Mouse (Mus musculus) liver, embryonic 15.5 days (tissue): ENCODE results near the gene Kank2. TPM values are rescaled to one million over a fixed set of nuclear protein-coding genes. Genes with fewer than 3 reads are reported as not detected.

ENCODE experiments used
- ATAC-seq: fragments of 200-750 bp; cut with Nextera tagmentation; 2 replicates; pipeline ENCODE4 v1.8.0; 2017; ENCODE audit warnings: moderate number of reproducible peaks, mild to moderate bottlenecking, moderate library complexity; ENCODE audit not compliant: insufficient read depth
- H3K27ac ChIP-seq: fragments of 300-500 bp; sonication (generic); replicated peaks from 2 replicates; pipeline ENCODE4 v1.5.1; 2015; ENCODE audit warnings: mild to moderate bottlenecking, inconsistent platforms
- H3K27me3 ChIP-seq: fragments of 300-500 bp; sonication (generic); 2 replicates; pipeline ENCODE4 v1.6.1; 2015; ENCODE audit warnings: mild to moderate bottlenecking, inconsistent platforms
- H3K36me3 ChIP-seq: fragments of 300-500 bp; sonication (generic); replicated peaks from 2 replicates; pipeline ENCODE4 v1.6.1; 2015; ENCODE audit warnings: moderate library complexity, mild to moderate bottlenecking, inconsistent platforms
- H3K4me1 ChIP-seq: fragments of 300-500 bp; sonication (generic); replicated peaks from 2 replicates; pipeline ENCODE4 v1.6.1; 2015; ENCODE audit warnings: inconsistent platforms
- H3K4me2 ChIP-seq: fragments of 300-500 bp; sonication (generic); 2 replicates; pipeline ENCODE4 v1.6.1; 2015; ENCODE audit warnings: moderate library complexity, mild to moderate bottlenecking, inconsistent platforms
- H3K4me3 ChIP-seq: fragments of 300-500 bp; sonication (generic); replicated peaks from 2 replicates; pipeline ENCODE4 v1.5.1; 2015; ENCODE audit warnings: mild to moderate bottlenecking, inconsistent platforms
- H3K9ac ChIP-seq: fragments of 300-500 bp; sonication (generic); 2 replicates; pipeline ENCODE4 v1.6.1; 2015; ENCODE audit warnings: moderate library complexity, mild to moderate bottlenecking, inconsistent platforms
- H3K9me3 ChIP-seq: fragments of 300-500 bp; sonication (generic); replicated peaks from 2 replicates; pipeline ENCODE4 v1.6.1; 2016; ENCODE audit warnings: inconsistent platforms
- WGBS: fragments of 180-500 bp; shearing (Covaris S2); methylation state at CpG from one replicate; pipeline ENCODE4 v1.1.7; 2015; ENCODE audit warnings: mixed read lengths; ENCODE audit not compliant: insufficient replicate concordance; 5-methylcytosine and 5-hydroxymethylcytosine counted together
- polyA plus RNA-seq: library from polyadenylated mRNA; unstranded; fragments of >200 nt; fragmentation: Nextera tagmentation; extraction: Ambion mirVana; gene quantifications from 2 replicates; pipeline ENCODE4 v1.2.1, GENCODE M21; 2015

The Kank2 gene
- 4.8 and 5.5 TPM in 2 replicates for polyA plus RNA-seq

- Histone ChIP-seq H3K4me2 (peak within 1 kb of the TSS; percentile 86), H3K36me3 (peaks cover 20% of the 10 kb centered on the region), H3K4me1 (peaks cover 43% of the 10 kb centered on the region), H3K9ac (peak within 1 kb of the TSS; percentile 64), H3K9me3 (no peaks in the 10 kb centered on the region), H3K27me3 (peaks cover 25% of the 10 kb centered on the region), H3K4me3 (peak within 1 kb of the TSS; percentile 69), H3K27ac (peak within 1 kb of the TSS; percentile 83)
- peak; percentile 74 for ATAC-seq
- under 1% methylated on average over 52 of the region's 52 CpGs for WGBS
These were observed at the start of gene Kank2 for GRCm38 (mm10) chr9:21798345-21799009. Gene Kank2 (minus strand): TSS chr9:21798744.

GRCm38 (mm10) chr9:21847926-21848325 is 49.4 kb upstream of the Kank2 start:
- Histone ChIP-seq H3K27ac (peak overlapping the region; percentile 55; the same call in 1 of the 2 replicates), H3K4me3 (no peak overlapping the region), H3K4me1 (peaks cover 29% of the 10 kb centered on the region), H3K4me2 (no peak overlapping the region), H3K9me3 (no peaks in the 10 kb centered on the region), H3K27me3 (no peaks in the 10 kb centered on the region; the same call in 1 of the 2 replicates), H3K36me3 (no peaks in the 10 kb centered on the region), H3K9ac (no peak overlapping the region)
- 37% methylated on average over 10 of the region's 10 CpGs for WGBS
- no peak for ATAC-seq

- peaks cover 24% of the 10 kb centered on the region for H3K4me1 ChIP-seq
- H3K9ac ChIP-seq: no peak overlapping the region
- WGBS: 37% methylated on average over 3 of the region's 3 CpGs
These were observed 48.9 kb upstream of the Kank2 start for GRCm38 (mm10) chr9:21847425-21847824.

GRCm38 (mm10) chr9:21846755-21847341 is 48.3 kb upstream of the Kank2 start:
- 30% methylated on average over 11 of the region's 11 CpGs for WGBS
- Histone ChIP-seq H3K27ac (no peak overlapping the region; the same call in 1 of the 2 replicates), H3K4me3 (no peak overlapping the region), H3K36me3 (no peaks in the 10 kb centered on the region), H3K4me1 (peaks cover 18% of the 10 kb centered on the region), H3K9ac (no peak overlapping the region), H3K27me3 (no peaks in the 10 kb centered on the region; the same call in 1 of the 2 replicates), H3K4me2 (no peak overlapping the region), H3K9me3 (no peaks in the 10 kb centered on the region)
- ATAC-seq: 0 out of 2 replicates have a peak, but pooled peaks have one; percentile 16

More at GRCm38 (mm10) chr9:21847425-21847824, 48.9 kb upstream of the Kank2 start:
- H3K4me3 ChIP-seq: no peak overlapping the region
- ATAC-seq: no peak
- H3K27ac ChIP-seq: peak overlapping the region; percentile 55; the same call in 1 of the 2 replicates
- H3K36me3 ChIP-seq: no peaks in the 10 kb centered on the region
- H3K9me3 ChIP-seq: no peaks in the 10 kb centered on the region
- H3K27me3 ChIP-seq: no peaks in the 10 kb centered on the region; the same call in 1 of the 2 replicates
- H3K4me2 ChIP-seq: no peak overlapping the region

- Histone ChIP-seq H3K9me3 (no peaks in the 10 kb centered on the region), H3K27ac (no peak overlapping the region), H3K27me3 (no peaks in the 10 kb centered on the region), H3K36me3 (no peaks in the 10 kb centered on the region), H3K4me2 (no peak overlapping the region), H3K4me1 (peaks cover 14% of the 10 kb centered on the region), H3K9ac (no peak overlapping the region), H3K4me3 (no peak overlapping the region)
- ATAC-seq: no peak
- WGBS: 40% methylated on average over 14 of the region's 14 CpGs
These were observed 47.0 kb upstream of the Kank2 start for GRCm38 (mm10) chr9:21845381-21846080.

- H3K27ac ChIP-seq: no peak overlapping the region
- H3K9me3 ChIP-seq: no peaks in the 10 kb centered on the region
- no peak overlapping the region for H3K4me3 ChIP-seq
- WGBS: 55% methylated on average over 6 of the region's 6 CpGs
- no peaks in the 10 kb centered on the region for H3K27me3 ChIP-seq
- peaks cover 11% of the 10 kb centered on the region for H3K4me1 ChIP-seq
- ATAC-seq: no peak
- no peaks in the 10 kb centered on the region for H3K36me3 ChIP-seq
- no peak overlapping the region for H3K9ac ChIP-seq
- H3K4me2 ChIP-seq: no peak overlapping the region
These were observed 44.5 kb upstream of the Kank2 start for GRCm38 (mm10) chr9:21843086-21843485.

- no peak overlapping the region for H3K4me2 ChIP-seq
- no peaks in the 10 kb centered on the region for H3K9me3 ChIP-seq
- H3K27ac ChIP-seq: no peak overlapping the region
- H3K27me3 ChIP-seq: no peaks in the 10 kb centered on the region
- peaks cover 7% of the 10 kb centered on the region for H3K4me1 ChIP-seq
- no peak for ATAC-seq
- 48% methylated on average over 5 of the region's 5 CpGs for WGBS
- no peak overlapping the region for H3K9ac ChIP-seq
- H3K36me3 ChIP-seq: peaks cover 4% of the 10 kb centered on the region
- H3K4me3 ChIP-seq: no peak overlapping the region
These were observed 43.8 kb upstream of the Kank2 start for GRCm38 (mm10) chr9:21842391-21842790.

GRCm38 (mm10) chr9:21841340-21841739 is 42.8 kb upstream of the Kank2 start:
- H3K27me3 ChIP-seq: no peaks in the 10 kb centered on the region
- peaks cover 7% of the 10 kb centered on the region for H3K4me1 ChIP-seq
- no peak overlapping the region for H3K4me2 ChIP-seq
- ATAC-seq: no peak
- no peak overlapping the region for H3K4me3 ChIP-seq
- H3K9ac ChIP-seq: no peak overlapping the region
- 76% methylated on average over 6 of the region's 6 CpGs for whole genome bisulfite sequencing
- no peak overlapping the region for H3K27ac ChIP-seq
- H3K36me3 ChIP-seq: peaks cover 4% of the 10 kb centered on the region
- H3K9me3 ChIP-seq: no peaks in the 10 kb centered on the region

- H3K4me2 ChIP-seq: no peak overlapping the region
- no peaks in the 10 kb centered on the region for H3K27me3 ChIP-seq
- WGBS: 41% methylated on average over 8 of the region's 8 CpGs
- no peaks in the 10 kb centered on the region for H3K9me3 ChIP-seq
- no peak overlapping the region for H3K4me3 ChIP-seq
- peaks cover 4% of the 10 kb centered on the region for H3K36me3 ChIP-seq
- peaks cover under 1% of the 10 kb centered on the region for H3K4me1 ChIP-seq
- ATAC-seq: no peak
- no peak overlapping the region for H3K27ac ChIP-seq
- no peak overlapping the region for H3K9ac ChIP-seq
These were observed 41.7 kb upstream of the Kank2 start for GRCm38 (mm10) chr9:21840115-21840787.

GRCm38 (mm10) chr9:21837690-21838089 is 39.1 kb upstream of the Kank2 start:
- Histone ChIP-seq H3K4me2 (no peak overlapping the region), H3K4me3 (no peak overlapping the region), H3K4me1 (peaks cover 4% of the 10 kb centered on the region; the same call in 1 of the 2 replicates), H3K9ac (no peak overlapping the region), H3K27ac (no peak overlapping the region), H3K36me3 (peaks cover 4% of the 10 kb centered on the region), H3K27me3 (no peaks in the 10 kb centered on the region), H3K9me3 (no peaks in the 10 kb centered on the region)
- ATAC-seq: no peak
- WGBS: 59% methylated on average over 2 of the region's 2 CpGs
